Mouse (Mus musculus): ENCODE measurements around the gene Hoxd11. TPM values are rescaled to one million over a fixed set of nuclear protein-coding genes. Genes with fewer than 3 reads are reported as not detected.

The Hoxd11 gene
- polyA plus RNA-seq, 1 experiment from 2014 or later = not detected

GRCm38 (mm10) chr2:74701949-74702819 is 22.8 kb downstream of the Hoxd11 start:
- no peaks in the 10 kb centered on the region for H3K9me3 ChIP-seq (replicated peaks; ENCODE audit: control insufficient read depth, low read length)
- 14% methylated on average over 17 of the region's 17 CpGs for WGBS (ENCODE audit: insufficient replicate concordance)
- H3K4me2 ChIP-seq = no peak overlapping the region
- H3K27me3 ChIP-seq (ENCODE audit: control insufficient read depth, insufficient read depth, low read length) = peaks cover 94% of the 10 kb centered on the region
- peaks cover 5% of the 10 kb centered on the region for H3K4me1 ChIP-seq (ENCODE audit: control insufficient read depth, insufficient read depth, low read length)
- H3K36me3 ChIP-seq (ENCODE audit: control insufficient read depth, insufficient read depth, low read length) = no peaks in the 10 kb centered on the region
- H3K9ac ChIP-seq (ENCODE audit: low read depth, low read length) = no peak overlapping the region
- ATAC-seq (replicated peaks; ENCODE audit: insufficient number of reproducible peaks, low FRiP score, low TSS enrichment) = no peak
- H3K4me3 ChIP-seq (ENCODE audit: low read depth, low read length) = no peak overlapping the region
- no peak overlapping the region for H3K27ac ChIP-seq (ENCODE audit: low read depth, low read length)

GRCm38 (mm10) chr2:74702820-74703219 is 23.5 kb downstream of the Hoxd11 start:
- no peak overlapping the region for H3K4me3 ChIP-seq (ENCODE audit: low read depth, low read length)
- no peaks in the 10 kb centered on the region for H3K9me3 ChIP-seq (replicated peaks; ENCODE audit: control insufficient read depth, low read length)
- no peak overlapping the region for H3K27ac ChIP-seq (ENCODE audit: low read depth, low read length)
- H3K4me1 ChIP-seq (ENCODE audit: control insufficient read depth, insufficient read depth, low read length) = peaks cover 5% of the 10 kb centered on the region
- H3K36me3 ChIP-seq (ENCODE audit: control insufficient read depth, insufficient read depth, low read length) = no peaks in the 10 kb centered on the region
- H3K27me3 ChIP-seq (ENCODE audit: control insufficient read depth, insufficient read depth, low read length) = peaks cover 94% of the 10 kb centered on the region
- no peak for ATAC-seq (replicated peaks; ENCODE audit: insufficient number of reproducible peaks, low FRiP score, low TSS enrichment)
- H3K4me2 ChIP-seq = no peak overlapping the region
- 21% methylated on average over 6 of the region's 6 CpGs for WGBS (ENCODE audit: insufficient replicate concordance)
- H3K9ac ChIP-seq (ENCODE audit: low read depth, low read length) = no peak overlapping the region

- ATAC-seq (replicated peaks; ENCODE audit: insufficient number of reproducible peaks, low FRiP score, low TSS enrichment) = no peak
- Histone ChIP-seq H3K9ac (ENCODE audit: low read depth, low read length) (no peak overlapping the region), H3K4me2 (no peak overlapping the region), H3K27me3 (ENCODE audit: control insufficient read depth, insufficient read depth, low read length) (peaks cover 94% of the 10 kb centered on the region), H3K4me1 (ENCODE audit: control insufficient read depth, insufficient read depth, low read length) (peaks cover 3% of the 10 kb centered on the region), H3K4me3 (ENCODE audit: low read depth, low read length) (no peak overlapping the region), H3K27ac (ENCODE audit: low read depth, low read length) (no peak overlapping the region), H3K36me3 (ENCODE audit: control insufficient read depth, insufficient read depth, low read length) (no peaks in the 10 kb centered on the region), H3K9me3 (replicated peaks; ENCODE audit: control insufficient read depth, low read length) (no peaks in the 10 kb centered on the region)
- 3% methylated on average over 10 of the region's 10 CpGs for WGBS (ENCODE audit: insufficient replicate concordance)
Measured at GRCm38 (mm10) chr2:74703317-74703716, 24.0 kb downstream of the Hoxd11 start.

- H3K36me3 ChIP-seq (ENCODE audit: control insufficient read depth, insufficient read depth, low read length) = no peaks in the 10 kb centered on the region
- H3K27ac ChIP-seq (ENCODE audit: low read depth, low read length) = no peak overlapping the region
- H3K4me1 ChIP-seq (ENCODE audit: control insufficient read depth, insufficient read depth, low read length) = peaks cover 3% of the 10 kb centered on the region
- H3K4me3 ChIP-seq (ENCODE audit: low read depth, low read length) = no peak overlapping the region; the same call in 1 of the 2 replicates
- H3K27me3 ChIP-seq (ENCODE audit: control insufficient read depth, insufficient read depth, low read length) = peaks cover 94% of the 10 kb centered on the region
- ATAC-seq (replicated peaks; ENCODE audit: insufficient number of reproducible peaks, low FRiP score, low TSS enrichment) = no peak
- no peak overlapping the region for H3K4me2 ChIP-seq
- H3K9ac ChIP-seq (ENCODE audit: low read depth, low read length) = no peak overlapping the region
- H3K9me3 ChIP-seq (replicated peaks; ENCODE audit: control insufficient read depth, low read length) = no peaks in the 10 kb centered on the region
- 1% methylated on average over 26 of the region's 26 CpGs for WGBS (ENCODE audit: insufficient replicate concordance)
Measured at GRCm38 (mm10) chr2:74703720-74704392, 24.5 kb downstream of the Hoxd11 start.

- H3K4me2 ChIP-seq = peak within 1 kb of the TSS; percentile 80
- H3K36me3 ChIP-seq (ENCODE audit: control insufficient read depth, insufficient read depth, low read length) = no peaks in the 10 kb centered on the region
- no peak within 1 kb of the TSS for H3K27ac ChIP-seq (ENCODE audit: low read depth, low read length)
- WGBS (ENCODE audit: insufficient replicate concordance) = 1% methylated on average over 37 of the region's 52 CpGs
- H3K27me3 ChIP-seq (ENCODE audit: control insufficient read depth, insufficient read depth, low read length) = peaks cover 94% of the 10 kb centered on the region
- H3K9me3 ChIP-seq (replicated peaks; ENCODE audit: control insufficient read depth, low read length) = no peaks in the 10 kb centered on the region
- H3K4me1 ChIP-seq (ENCODE audit: control insufficient read depth, insufficient read depth, low read length) = peaks cover 3% of the 10 kb centered on the region
- ATAC-seq (replicated peaks; ENCODE audit: insufficient number of reproducible peaks, low FRiP score, low TSS enrichment) = no peak
- peak within 1 kb of the TSS; percentile 49 for H3K4me3 ChIP-seq (ENCODE audit: low read depth, low read length)
- H3K9ac ChIP-seq (ENCODE audit: low read depth, low read length) = peak within 1 kb of the TSS; percentile 5; the same call in 1 of the 2 replicates
Measured at GRCm38 (mm10) chr2:74704393-74704998, 25.1 kb downstream of the Hoxd11 start, which contains the start of gene Hoxd8. Gene Hoxd8, plus strand, starts transcription at chr2:74704615.

GRCm38 (mm10) chr2:74704999-74705466 is 25.7 kb downstream of the Hoxd11 start:
- Histone ChIP-seq H3K4me1 (ENCODE audit: control insufficient read depth, insufficient read depth, low read length) (peaks cover 3% of the 10 kb centered on the region), H3K9ac (ENCODE audit: low read depth, low read length) (peak overlapping the region; percentile 5; the same call in 1 of the 2 replicates), H3K4me2 (peak overlapping the region; percentile 80), H3K27me3 (ENCODE audit: control insufficient read depth, insufficient read depth, low read length) (peaks cover 94% of the 10 kb centered on the region), H3K27ac (ENCODE audit: low read depth, low read length) (no peak overlapping the region), H3K4me3 (ENCODE audit: low read depth, low read length) (peak overlapping the region; percentile 49), H3K9me3 (replicated peaks; ENCODE audit: control insufficient read depth, low read length) (no peaks in the 10 kb centered on the region), H3K36me3 (ENCODE audit: control insufficient read depth, insufficient read depth, low read length) (no peaks in the 10 kb centered on the region)
- ATAC-seq (replicated peaks; ENCODE audit: insufficient number of reproducible peaks, low FRiP score, low TSS enrichment) = no peak
- under 1% methylated on average over 45 of the region's 66 CpGs for WGBS (ENCODE audit: insufficient replicate concordance)

- ATAC-seq (replicated peaks; ENCODE audit: insufficient number of reproducible peaks, low FRiP score, low TSS enrichment) = peak; percentile 35; the same call in 1 of the 2 replicates
- peak overlapping the region; percentile 5; the same call in 1 of the 2 replicates for H3K9ac ChIP-seq (ENCODE audit: low read depth, low read length)
- under 1% methylated on average over 55 of the region's 85 CpGs for WGBS (ENCODE audit: insufficient replicate concordance)
- H3K27me3 ChIP-seq (ENCODE audit: control insufficient read depth, insufficient read depth, low read length) = peaks cover 94% of the 10 kb centered on the region
- no peaks in the 10 kb centered on the region for H3K36me3 ChIP-seq (ENCODE audit: control insufficient read depth, insufficient read depth, low read length)
- peak overlapping the region; percentile 80 for H3K4me2 ChIP-seq
- H3K27ac ChIP-seq (ENCODE audit: low read depth, low read length) = no peak overlapping the region
- peak overlapping the region; percentile 49 for H3K4me3 ChIP-seq (ENCODE audit: low read depth, low read length)
- no peaks in the 10 kb centered on the region for H3K9me3 ChIP-seq (replicated peaks; ENCODE audit: control insufficient read depth, low read length)
- H3K4me1 ChIP-seq (ENCODE audit: control insufficient read depth, insufficient read depth, low read length) = peaks cover 3% of the 10 kb centered on the region
Measured at GRCm38 (mm10) chr2:74705467-74706089, 26.2 kb downstream of the Hoxd11 start.

- Histone ChIP-seq H3K9ac (ENCODE audit: low read depth, low read length) (no peak overlapping the region), H3K27ac (ENCODE audit: low read depth, low read length) (no peak overlapping the region), H3K27me3 (ENCODE audit: control insufficient read depth, insufficient read depth, low read length) (peaks cover 92% of the 10 kb centered on the region), H3K4me2 (no peak overlapping the region), H3K4me3 (ENCODE audit: low read depth, low read length) (no peak overlapping the region), H3K36me3 (ENCODE audit: control insufficient read depth, insufficient read depth, low read length) (no peaks in the 10 kb centered on the region), H3K9me3 (replicated peaks; ENCODE audit: control insufficient read depth, low read length) (no peaks in the 10 kb centered on the region), H3K4me1 (ENCODE audit: control insufficient read depth, insufficient read depth, low read length) (peaks cover 3% of the 10 kb centered on the region)
- 2% methylated on average over 13 of the region's 13 CpGs for WGBS (ENCODE audit: insufficient replicate concordance)
- ATAC-seq (replicated peaks; ENCODE audit: insufficient number of reproducible peaks, low FRiP score, low TSS enrichment) = no peak
Measured at GRCm38 (mm10) chr2:74706393-74706960, 27.1 kb downstream of the Hoxd11 start.

Measured in heart, embryonic 11.5 days (tissue).